In the genomic region with DNA sequence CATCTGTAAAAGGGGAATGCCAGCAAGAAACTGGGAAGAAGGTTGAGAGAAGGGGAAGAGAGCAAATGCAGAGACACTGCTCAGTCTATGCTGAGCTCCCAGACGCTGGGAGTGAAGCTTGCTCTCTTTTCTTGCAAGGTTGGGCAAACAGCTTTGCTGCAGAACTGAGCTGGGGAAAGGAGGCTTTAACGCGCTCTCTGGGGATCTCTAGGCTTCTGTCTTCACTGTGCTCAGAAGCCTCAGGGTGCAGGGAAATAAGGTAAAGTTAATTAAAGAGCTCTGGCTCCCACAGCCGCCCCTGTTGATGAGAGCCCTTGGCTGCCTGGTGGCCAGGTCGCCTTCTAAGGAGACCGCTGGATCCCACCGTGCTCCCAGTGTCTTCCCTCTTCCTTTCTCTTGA, we compare ENCODE assay signal across 18 mouse cellular contexts. TPM values are rescaled to one million over a fixed set of nuclear protein-coding genes. Genes with fewer than 3 reads are reported as not detected.
"Had no signal": no experiment of that assay in that cellular context is flagged by ENCODE, and none has a peak within 500 bp of the region (broad histone marks: within the 10 kb centered on the region; RNA-seq: fewer than 3 reads in every experiment).

No protein-coding gene starts in this region.

- H3K4me2 ChIP-seq: limb, embryonic 12.5 days; liver, embryonic 13.5 days; lung, embryonic 15.5 days; neural tube, embryonic 12.5 days; stomach, embryonic 15.5 days had no signal

- DNase-seq: kidney, adult 11 months; kidney, postnatal 10 days; kidney, postnatal 4 days; liver; liver, embryonic 13.5 days; liver, postnatal 0 days; lung, postnatal 14 days; retina, postnatal 1 day; thymus, adult 2 months; thymus, postnatal 25 days had no signal

- ATAC-seq: liver, postnatal 0 days had no signal

- H3K4me1 ChIP-seq: liver, embryonic 13.5 days; megakaryocyte, embryonic 14.5 days; stomach, embryonic 15.5 days had no signal

- H3K9ac ChIP-seq: limb, embryonic 12.5 days; liver, embryonic 13.5 days; liver, postnatal 0 days; lung, embryonic 15.5 days; neural tube, embryonic 12.5 days; stomach, embryonic 15.5 days had no signal

- H3K36me3 ChIP-seq: limb, embryonic 12.5 days; liver, embryonic 13.5 days; lung, embryonic 15.5 days; neural tube, embryonic 12.5 days; stomach, embryonic 15.5 days had no signal

- H3K27ac ChIP-seq: limb, embryonic 12.5 days; liver, embryonic 13.5 days; lung, embryonic 15.5 days; macrophage; neural tube, embryonic 12.5 days; stomach, embryonic 15.5 days had no signal

- H3K9me3 ChIP-seq: limb, embryonic 12.5 days; liver, embryonic 13.5 days; lung, embryonic 15.5 days; megakaryocyte, embryonic 14.5 days; neural tube, embryonic 12.5 days; stomach, embryonic 15.5 days had no signal

- H3K27me3 ChIP-seq: liver, embryonic 13.5 days; lung, embryonic 15.5 days; neural tube, embryonic 12.5 days; stomach, embryonic 15.5 days had no signal

- H3K4me3 ChIP-seq: limb, embryonic 12.5 days; liver, embryonic 13.5 days; lung, embryonic 15.5 days; megakaryocyte, embryonic 14.5 days; myocyte; neural tube, embryonic 12.5 days; stomach, embryonic 15.5 days had no signal

RNA-seq across cellular contexts. Expression of gene Mpped1, which starts 17.7 kb away (rescaled TPM):
- polyA plus RNA-seq: liver, postnatal 0 days; macrophage; myocyte; urinary bladder, adult 2 months had no signal
